Mouse (Mus musculus): ENCODE data around the gene Kazald1. TPM values are rescaled to one million over a fixed set of nuclear protein-coding genes. Genes with fewer than 3 reads are reported as not detected.
A peak's percentile ranks its signal among the peaks of the same experiment; 100 is the strongest.

Gene Kazald1
- polyA plus RNA-seq, 1 experiment, result 4.3 TPM

DNA sequence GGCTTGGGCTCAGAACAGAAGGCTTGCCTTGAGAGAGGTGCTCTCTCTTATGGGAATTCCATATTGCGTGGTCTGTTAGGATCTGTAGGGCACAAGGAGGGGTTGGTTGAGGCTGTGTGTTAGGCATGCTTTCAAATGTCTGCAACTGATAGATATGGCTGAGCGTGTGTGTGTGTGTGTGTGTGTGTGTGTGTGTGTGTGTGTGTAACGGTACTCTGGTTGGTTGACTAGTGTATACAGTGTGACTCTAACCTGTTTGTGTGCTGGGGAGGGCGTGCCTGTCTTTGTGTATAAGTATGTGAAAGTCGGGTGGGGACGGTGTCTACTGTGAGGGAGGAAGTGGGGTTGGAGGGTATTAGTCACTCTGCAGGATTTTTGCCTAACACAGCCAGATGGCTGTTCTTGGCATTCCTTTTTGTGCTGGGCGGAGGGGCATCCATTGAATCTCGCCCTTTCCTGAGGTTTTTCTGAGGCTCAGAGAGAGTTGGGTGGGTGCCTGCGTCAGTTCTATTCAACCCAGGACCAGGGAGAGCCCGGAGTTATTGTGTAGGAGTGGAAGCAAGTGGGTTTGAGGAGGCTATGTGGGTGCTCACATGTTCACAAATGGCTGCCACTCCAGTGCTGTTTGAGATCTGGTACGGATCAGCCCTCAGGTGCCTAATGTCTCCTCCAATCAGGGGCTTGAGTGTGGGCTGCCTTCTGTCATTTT, 27.0 kb upstream of the Kazald1 start:
- peak; percentile 90 to 92 for DNase-seq (ENCODE audit: extremely low spot score in 1 of 2, low spot score in 1 of 2)

DNA sequence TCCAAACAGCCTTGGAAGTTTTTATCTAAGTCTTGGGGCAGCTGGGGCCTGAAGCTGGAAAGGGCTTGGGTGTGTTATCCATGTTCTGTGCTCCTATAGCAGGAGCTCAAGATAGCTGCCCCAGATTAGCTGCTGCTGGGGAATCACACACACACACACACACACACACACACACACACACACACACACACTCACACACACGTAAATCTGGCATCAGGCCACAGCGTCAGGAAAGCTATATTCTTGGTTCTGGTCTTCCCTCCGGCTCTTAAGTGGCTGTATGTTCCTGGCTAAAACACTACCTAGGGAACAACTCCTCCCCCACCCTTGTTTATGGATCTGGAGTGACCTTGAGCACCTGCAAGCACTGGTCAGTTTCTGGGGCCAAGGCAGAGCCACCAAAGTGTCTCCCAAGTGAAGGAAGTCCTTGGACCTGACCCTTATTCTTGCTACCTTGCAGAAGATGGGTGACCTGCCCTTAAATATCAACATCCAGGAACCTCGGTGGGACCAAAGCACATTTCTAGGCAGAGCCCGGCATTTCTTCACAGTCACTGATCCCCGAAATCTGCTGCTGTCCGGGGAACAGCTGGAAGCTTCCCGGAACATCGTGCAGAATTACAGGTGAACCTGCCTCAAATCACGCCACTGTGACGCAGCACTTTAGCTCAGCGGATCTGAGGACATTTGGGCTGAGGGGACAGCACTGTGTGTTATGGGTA, 26.2 kb upstream of the Kazald1 start:
- DNase-seq (ENCODE audit: extremely low spot score in 1 of 2, low spot score in 1 of 2), result no peak

GRCm38 (mm10) chr19:45049523-45049922, 25.5 kb upstream of the Kazald1 start:
- no peak for DNase-seq (ENCODE audit: extremely low spot score in 1 of 2, low spot score in 1 of 2)

DNA sequence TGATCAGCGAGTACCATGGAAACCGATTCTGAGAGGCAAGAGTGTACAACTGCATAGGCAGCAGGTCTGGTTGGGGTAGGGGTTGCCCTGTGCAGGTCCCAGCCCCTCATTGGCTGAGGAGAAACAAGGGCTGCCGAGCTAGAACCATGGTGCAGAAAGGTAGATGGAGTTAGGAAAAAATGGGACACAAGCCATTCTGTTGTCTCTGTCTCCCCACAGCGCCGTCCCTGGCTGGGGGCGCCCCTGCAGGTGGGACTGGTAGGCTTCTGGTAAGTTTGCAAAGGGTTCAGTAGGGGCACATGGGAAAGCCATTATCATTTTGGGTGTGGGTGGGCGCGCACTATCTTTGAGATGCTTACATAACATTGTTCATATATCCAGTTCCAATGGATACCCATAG, 21.6 kb upstream of the Kazald1 start:
- DNase-seq (ENCODE audit: extremely low spot score in 1 of 2, low spot score in 1 of 2), result no peak

DNA sequence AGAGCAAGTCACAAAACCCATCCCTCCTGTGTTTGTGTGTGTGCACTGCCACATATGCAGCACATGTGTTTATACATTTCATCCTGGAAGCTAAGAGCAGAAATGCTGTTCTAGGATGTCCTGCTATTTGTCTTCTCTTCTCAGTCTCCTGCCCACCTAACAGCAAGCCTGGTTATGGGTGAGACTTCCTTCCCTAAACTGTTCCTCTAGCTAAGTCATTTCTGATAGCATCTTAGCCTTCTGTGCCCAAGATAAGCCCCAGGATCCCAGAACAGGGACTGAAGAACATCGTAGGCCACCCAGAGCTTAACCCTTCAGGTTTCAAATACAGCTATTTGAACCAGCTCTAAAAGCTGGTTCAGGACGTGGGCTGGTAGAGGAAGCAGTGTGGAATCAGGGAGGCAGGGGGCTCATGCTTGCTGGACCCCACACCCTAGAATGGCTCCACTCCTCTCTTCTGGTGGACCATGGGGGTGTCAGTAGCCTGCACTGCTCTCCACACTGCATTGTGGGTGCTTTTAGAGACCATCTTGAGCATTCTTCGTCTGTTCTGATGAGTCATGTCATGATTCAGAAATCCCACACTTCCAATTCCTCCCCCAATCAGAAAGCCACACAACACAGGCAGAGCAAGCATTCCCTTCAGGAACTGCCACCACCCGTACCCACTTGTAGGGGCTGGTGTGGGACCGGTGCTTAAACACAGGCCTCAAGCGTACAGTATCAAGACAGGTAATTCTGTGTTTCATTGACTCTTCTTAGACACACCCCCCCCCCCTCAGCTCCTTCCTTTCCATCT, 19.9 kb upstream of the Kazald1 start:
- DNase-seq (ENCODE audit: extremely low spot score in 1 of 2, low spot score in 1 of 2), result peak; percentile 41 to 77

DNA sequence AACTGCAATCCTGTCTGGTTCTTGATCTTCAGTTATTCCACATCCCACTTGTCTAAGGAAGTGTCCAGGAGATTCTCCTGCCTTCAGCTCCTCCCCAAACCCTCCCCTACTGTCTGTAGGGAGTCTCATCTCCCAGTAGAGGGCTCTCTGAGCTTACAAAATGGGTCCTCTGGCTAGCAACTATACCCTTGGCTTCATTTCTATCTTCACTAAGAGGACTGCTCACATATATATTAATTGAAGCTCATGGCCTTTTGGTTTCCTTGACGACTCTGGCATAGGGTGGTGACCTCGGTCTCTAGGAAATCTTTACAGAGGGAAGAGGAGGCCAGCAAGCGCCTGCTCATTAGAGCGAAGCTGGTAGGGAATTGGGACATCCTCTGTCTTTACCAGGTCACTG, 18.7 kb upstream of the Kazald1 start:
- peak in 1 of 2 experiments; percentile 71 for DNase-seq (ENCODE audit: extremely low spot score in 1 of 2, low spot score in 1 of 2)

DNA sequence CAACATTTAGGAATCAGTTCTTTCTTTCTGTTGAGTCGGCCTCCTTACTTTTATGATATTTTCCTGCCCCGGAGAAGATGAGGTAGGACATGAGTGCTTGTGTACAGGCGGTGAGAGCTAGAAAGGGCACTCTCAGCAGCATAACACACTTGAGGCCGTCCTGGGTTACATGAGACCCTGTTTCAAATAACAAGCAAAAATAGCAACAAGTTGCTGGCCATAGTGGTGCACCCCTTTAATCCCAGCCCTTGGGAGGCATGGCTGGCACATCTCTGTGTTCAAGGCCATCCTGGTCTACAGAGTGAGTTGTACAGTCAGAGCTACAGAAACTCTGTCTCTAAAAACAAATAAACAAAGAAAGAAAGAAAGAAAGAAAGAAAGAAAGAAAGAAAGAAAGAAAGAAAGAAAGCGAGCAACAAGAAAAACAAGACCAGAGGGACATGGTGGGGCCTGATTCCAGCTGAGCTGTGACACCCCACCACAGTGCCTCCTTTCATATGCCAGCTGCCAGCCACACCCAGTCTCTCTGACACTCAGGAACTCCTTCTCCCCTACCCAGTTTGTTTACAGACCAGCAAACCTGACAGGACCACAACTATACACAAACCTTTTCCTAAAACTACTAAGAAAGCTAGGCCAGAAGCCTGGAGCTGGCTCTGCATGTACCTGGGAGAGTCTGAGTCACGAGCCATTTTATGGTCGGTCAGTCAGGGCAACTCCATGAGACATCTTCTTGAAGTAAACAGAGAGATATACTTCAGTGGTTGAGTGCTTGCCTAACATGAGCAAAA, 17.9 kb upstream of the Kazald1 start:
- no peak for DNase-seq (ENCODE audit: extremely low spot score in 1 of 2, low spot score in 1 of 2)

GRCm38 (mm10) chr19:45057724-45058112, 17.3 kb upstream of the Kazald1 start:
- no peak for DNase-seq (ENCODE audit: extremely low spot score in 1 of 2, low spot score in 1 of 2)

DNA sequence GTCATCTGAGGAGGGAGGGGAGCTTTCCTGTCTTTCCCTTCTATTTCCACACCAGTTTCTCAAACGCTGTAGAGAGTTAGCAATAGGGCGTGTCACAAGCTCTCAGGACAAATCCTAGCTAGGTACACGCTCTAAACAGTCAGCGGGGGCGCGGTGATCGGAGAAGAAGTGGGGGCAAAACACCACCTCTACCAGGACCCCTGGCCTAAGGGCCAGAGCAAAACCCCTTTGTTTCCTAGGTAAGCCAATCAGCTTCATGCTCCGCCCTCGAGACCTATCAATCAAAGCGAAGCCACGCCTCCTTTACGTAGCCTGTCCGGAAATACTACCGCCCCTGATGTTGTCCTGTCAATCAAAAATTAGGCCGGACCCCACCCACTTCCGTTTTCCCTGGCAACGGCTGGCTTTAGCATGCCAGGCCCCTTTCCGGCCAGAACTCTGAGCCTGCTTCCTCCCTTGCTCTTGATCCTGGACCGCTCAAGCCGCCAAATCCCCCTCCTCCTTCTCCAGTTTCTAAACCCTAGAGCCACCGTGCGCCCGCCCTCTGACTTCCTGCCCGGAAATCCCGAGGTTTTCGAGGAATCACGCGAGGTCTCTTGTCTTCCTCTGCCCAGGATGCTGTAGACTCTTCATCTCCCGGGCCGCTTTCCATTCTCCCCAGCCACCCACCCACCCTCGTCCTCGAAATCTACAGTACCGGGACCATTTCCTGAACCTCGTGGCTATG, 16.8 kb upstream of the Kazald1 start:
- DNase-seq (ENCODE audit: extremely low spot score in 1 of 2, low spot score in 1 of 2), result peak; percentile 91 to 94

DNA sequence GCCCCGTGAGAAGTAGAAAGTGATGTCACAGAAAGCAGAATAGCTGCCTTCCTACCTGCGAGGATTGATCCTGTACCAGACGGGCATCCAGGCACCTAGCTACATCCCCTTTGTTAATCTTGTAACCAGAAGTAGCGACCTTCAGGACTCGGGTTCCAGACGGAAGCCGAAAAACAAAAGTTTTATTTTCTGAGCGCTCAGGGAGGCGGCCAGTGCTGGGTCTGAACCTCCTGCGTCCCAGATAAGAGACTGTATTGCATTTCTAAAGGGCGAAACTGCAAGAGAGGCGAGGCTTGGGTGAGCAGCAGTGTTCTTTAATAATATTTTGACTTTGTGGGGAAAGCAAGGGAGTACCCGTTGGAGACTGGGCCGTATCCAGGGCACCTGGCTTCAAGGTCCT, 16.2 kb upstream of the Kazald1 start:
- no peak for DNase-seq (ENCODE audit: extremely low spot score in 1 of 2, low spot score in 1 of 2)

DNA sequence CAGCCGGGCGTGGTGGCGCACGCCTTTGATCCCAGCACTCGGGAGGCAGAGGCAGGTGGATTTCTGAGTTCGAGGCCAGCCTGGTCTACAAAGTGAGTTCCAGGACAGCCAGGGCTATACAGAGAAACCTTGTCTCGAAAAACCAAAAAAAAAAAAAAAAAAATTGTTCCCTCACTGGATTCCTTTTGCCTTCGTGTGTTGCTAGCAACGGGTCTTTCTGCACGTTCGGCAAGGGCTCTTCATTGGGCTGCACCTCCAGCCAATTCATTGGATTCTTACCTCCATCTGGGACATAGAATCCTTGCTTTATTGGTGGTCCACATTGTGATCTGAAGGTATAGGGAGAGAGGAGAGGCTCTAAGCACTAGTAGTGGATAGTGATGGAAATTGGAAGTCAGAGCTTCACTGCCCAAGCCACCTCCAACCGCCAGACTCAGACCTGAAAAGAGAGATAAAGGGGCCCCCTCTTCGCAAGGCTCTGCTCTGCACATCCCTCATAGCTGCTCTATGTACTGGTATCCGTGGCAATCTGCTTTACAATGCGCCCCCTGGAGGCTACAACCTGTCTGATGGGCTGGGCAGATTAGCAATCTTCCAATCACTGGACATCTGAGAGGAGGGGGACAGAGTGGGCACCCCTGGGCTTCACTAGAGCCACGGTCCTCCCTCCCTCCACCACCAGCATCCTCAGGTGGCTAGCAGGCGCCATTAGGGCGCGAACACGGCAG, 11.3 kb upstream of the Kazald1 start:
- peak in 1 of 2 experiments; percentile 72 for DNase-seq (ENCODE audit: extremely low spot score in 1 of 2, low spot score in 1 of 2)

DNA sequence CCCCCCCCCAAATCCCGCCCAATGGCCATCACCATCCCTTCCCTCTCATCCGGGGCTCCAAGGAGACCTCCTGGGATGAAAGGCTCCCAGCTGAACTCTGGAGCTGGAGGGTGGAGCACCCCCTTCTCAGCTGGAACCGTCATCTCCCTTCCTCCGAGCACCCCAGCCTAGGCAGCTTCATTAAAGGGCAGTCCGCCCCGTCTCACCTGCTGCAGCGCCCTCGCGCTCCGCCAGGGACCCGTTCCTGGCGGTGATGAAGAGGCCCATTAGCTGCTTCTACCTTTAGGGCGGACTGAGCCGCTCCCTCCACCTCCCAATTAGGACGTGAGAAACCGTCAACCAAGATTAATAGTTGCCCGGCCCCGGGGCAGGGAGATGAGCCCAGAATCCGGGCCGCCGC, 9.8 kb upstream of the Kazald1 start:
- DNase-seq (ENCODE audit: extremely low spot score in 1 of 2, low spot score in 1 of 2), result no peak

DNA sequence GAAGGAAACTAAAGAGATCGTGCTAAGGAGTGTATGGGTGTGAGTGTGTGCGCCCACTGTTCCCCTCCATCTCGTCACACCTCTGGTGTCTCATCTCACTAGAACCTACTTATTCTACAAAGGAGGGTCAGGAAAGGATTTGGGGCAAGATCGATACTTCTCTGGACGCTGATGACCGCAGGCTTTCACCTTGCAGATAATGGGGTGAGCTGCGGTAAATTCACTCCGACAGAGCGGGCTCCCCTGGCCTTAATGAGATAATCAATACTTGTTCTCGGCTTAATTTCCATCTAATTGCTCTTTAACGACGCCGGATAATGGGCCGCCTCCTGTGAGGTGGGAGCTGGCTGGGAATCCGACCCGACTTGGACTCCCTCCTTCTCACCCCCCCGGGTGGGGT, 7.9 kb upstream of the Kazald1 start:
- no peak for DNase-seq (ENCODE audit: extremely low spot score in 1 of 2, low spot score in 1 of 2)

GRCm38 (mm10) chr19:45067758-45068510, 7.1 kb upstream of the Kazald1 start:
- DNase-seq (ENCODE audit: extremely low spot score in 1 of 2, low spot score in 1 of 2), result no peak

DNA sequence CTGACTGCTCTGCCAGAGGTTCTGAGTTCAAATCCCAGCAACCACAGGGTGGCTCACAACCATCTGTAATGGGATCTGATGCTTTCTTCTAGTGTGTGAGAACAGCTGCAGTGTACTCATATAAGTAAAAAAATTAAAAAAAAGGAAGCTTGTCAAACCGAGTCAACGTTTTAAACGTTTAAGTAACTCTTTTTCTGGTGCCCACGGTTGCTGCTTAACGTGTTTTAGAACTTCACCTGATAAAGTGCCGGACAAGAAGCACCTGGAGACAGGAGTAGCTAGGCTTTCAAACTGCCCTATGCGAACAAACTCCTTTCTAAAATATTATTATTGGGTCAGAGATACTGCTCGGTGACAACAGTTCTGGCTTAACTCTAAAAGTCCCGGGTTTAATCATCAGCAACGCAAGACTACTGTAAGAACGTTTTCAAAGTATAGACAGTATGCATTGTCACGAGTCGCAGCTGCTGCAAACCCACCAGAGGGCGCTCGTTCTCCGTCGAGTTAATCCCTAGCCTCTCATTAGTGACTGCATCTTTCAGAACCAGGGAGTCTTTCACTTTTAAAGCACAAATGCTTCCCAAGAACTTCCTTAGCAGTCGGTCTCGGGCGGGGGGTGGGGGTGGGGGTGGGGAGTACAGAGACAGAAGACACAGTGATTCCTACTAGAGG, 1.0 kb upstream of the Kazald1 start:
- peak in 1 of 2 experiments; percentile 82 for DNase-seq (ENCODE audit: extremely low spot score in 1 of 2, low spot score in 1 of 2)

GRCm38 (mm10) chr19:45075323-45076035, 438 bp downstream of the Kazald1 start:
- DNase-seq (ENCODE audit: extremely low spot score in 1 of 2, low spot score in 1 of 2), result peak in 1 of 2 experiments; percentile 16

DNA sequence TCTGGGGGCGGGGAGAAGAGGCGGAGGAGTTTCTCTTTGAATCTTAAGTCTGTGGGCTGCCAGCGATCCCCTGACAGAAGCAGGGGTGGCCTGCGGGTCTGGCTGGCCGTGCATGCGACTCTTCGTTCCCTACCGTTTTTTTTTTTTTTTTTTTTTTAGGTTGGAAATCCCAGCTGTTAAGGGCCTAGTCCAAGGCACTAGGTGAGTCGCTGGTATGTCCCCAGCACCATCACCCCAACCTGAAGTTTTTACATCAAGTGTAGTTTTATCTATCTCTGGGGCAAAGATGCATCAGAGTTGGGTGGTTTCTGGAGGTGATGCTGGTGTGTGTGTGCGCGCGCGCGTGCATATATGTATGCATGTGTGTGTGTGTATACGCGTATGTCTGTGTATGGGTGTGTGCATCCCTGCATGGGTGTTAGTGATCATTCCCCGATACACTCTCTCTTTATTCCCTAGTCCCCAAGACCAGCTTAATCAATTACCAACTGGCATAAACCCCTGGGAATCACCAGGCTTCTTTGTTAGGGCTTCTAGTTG, 1.1 kb downstream of the Kazald1 start:
- no peak for DNase-seq (ENCODE audit: extremely low spot score in 1 of 2, low spot score in 1 of 2)

Measured in frontal cortex, adult 2 months (tissue).